Mouse (Mus musculus): ENCODE results near the gene Ggta1. TPM values are rescaled to one million over a fixed set of nuclear protein-coding genes. Genes with fewer than 3 reads are reported as not detected.
A peak's percentile ranks its signal among the peaks of the same experiment; 100 is the strongest.

Gene Ggta1
- polyA plus RNA-seq, 1 experiment from 2014 or later = 14.6 TPM

DNA sequence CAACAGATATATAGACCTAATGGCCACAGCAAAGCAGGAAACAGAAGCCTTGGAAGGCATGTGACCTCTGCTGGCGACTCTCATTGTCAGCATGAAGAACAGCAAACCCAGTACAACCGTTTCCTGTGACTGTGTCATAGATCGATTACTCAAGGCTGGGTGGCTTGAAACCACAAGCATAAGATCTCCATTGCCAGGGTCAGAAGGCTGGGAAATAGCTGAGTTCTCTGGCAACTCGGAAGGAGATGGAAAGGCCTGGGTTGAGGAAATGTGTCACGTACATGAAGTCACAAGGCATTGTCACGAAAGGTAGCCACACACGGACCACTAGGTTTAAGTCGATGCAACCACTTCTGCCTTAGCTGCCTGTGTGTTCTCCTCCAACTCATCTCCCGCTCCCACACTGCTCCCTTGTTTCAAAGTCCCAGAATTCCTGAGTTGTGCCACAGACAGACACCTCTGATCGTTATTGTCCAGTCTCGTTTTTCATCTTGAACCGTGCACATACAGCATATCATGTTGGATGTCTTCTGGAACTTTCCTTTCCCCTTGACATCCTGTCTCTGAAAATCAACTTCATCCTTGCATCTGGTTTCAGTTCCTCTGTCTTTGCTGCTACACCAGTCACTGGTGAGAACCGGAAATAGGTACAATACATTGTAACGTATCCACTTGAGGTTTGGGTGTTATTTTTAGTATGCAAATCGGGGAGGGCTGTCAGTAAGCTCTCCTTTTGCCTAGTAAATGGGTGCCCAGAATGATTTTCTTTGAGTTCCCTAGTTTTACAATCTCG lies 32.7 kb upstream of the Ggta1 start:
- H3K4me2 ChIP-seq (ENCODE audit: low read depth, low read length) = no peak overlapping the region
- no peaks in the 10 kb centered on the region for H3K27me3 ChIP-seq (replicated peaks; ENCODE audit: control insufficient read depth, insufficient read depth, low read length)
- H3K27ac ChIP-seq (ENCODE audit: low read length) = peak overlapping the region; percentile 38
- ATAC-seq = no peak
- no peaks in the 10 kb centered on the region for H3K36me3 ChIP-seq (ENCODE audit: control insufficient read depth, insufficient read depth, low read length)
- 0 out of 2 replicates have a peak, but pooled peaks cover 5% of the 10 kb centered on the region for H3K9me3 ChIP-seq (ENCODE audit: control insufficient read depth, low read length)
- H3K4me1 ChIP-seq (ENCODE audit: control insufficient read depth, insufficient read depth, low read length) = peaks cover 2% of the 10 kb centered on the region
- no peak overlapping the region for H3K4me3 ChIP-seq (ENCODE audit: low read length)
- 78% methylated on average over 16 of the region's 16 CpGs for WGBS
- H3K9ac ChIP-seq (ENCODE audit: low read depth, low read length) = no peak overlapping the region

DNA sequence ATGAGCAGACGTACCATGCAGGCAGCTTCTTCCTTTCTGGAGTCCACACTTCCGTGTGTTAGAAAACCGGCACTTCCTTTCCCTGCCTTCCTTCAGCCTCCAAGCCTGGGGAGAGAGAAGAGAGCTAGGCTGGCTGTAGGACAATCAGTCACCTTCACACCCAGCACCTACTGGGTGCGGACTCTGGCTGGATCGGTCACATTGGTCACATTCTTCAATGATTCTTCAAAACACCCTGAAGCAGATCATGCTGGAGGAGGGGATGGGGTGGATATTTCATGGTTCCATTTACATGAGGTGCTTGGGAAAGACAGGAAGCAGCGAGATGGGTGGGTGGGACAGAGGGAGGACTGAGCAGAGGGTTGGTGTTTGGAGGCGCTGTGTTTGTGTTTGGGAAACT lies 30.5 kb upstream of the Ggta1 start:
- Histone ChIP-seq H3K9ac (ENCODE audit: low read depth, low read length) (no peak overlapping the region), H3K36me3 (ENCODE audit: control insufficient read depth, insufficient read depth, low read length) (no peaks in the 10 kb centered on the region), H3K9me3 (ENCODE audit: control insufficient read depth, low read length) (0 out of 2 replicates have a peak, but pooled peaks cover 5% of the 10 kb centered on the region), H3K27ac (ENCODE audit: low read length) (no peak overlapping the region), H3K4me1 (ENCODE audit: control insufficient read depth, insufficient read depth, low read length) (peaks cover 8% of the 10 kb centered on the region), H3K4me2 (ENCODE audit: low read depth, low read length) (no peak overlapping the region), H3K27me3 (replicated peaks; ENCODE audit: control insufficient read depth, insufficient read depth, low read length) (no peaks in the 10 kb centered on the region), H3K4me3 (ENCODE audit: low read length) (no peak overlapping the region)
- no peak for ATAC-seq
- 85% methylated on average over 7 of the region's 7 CpGs for WGBS

- H3K27ac ChIP-seq (ENCODE audit: low read length) = no peak overlapping the region
- H3K4me1 ChIP-seq (ENCODE audit: control insufficient read depth, insufficient read depth, low read length) = peaks cover 8% of the 10 kb centered on the region
- H3K36me3 ChIP-seq (ENCODE audit: control insufficient read depth, insufficient read depth, low read length) = no peaks in the 10 kb centered on the region
- H3K4me2 ChIP-seq (ENCODE audit: low read depth, low read length) = no peak overlapping the region
- H3K9me3 ChIP-seq (ENCODE audit: control insufficient read depth, low read length) = 0 out of 2 replicates have a peak, but pooled peaks cover 5% of the 10 kb centered on the region
- no peak overlapping the region for H3K9ac ChIP-seq (ENCODE audit: low read depth, low read length)
- H3K27me3 ChIP-seq (replicated peaks; ENCODE audit: control insufficient read depth, insufficient read depth, low read length) = no peaks in the 10 kb centered on the region
- H3K4me3 ChIP-seq (ENCODE audit: low read length) = no peak overlapping the region
- WGBS = 92% methylated on average over 24 of the region's 24 CpGs
- ATAC-seq = no peak
Observed at GRCm38 (mm10) chr2:35491151-35491550, 28.1 kb upstream of the Ggta1 start.

- Histone ChIP-seq H3K27ac (ENCODE audit: low read length) (no peak overlapping the region), H3K36me3 (ENCODE audit: control insufficient read depth, insufficient read depth, low read length) (no peaks in the 10 kb centered on the region), H3K9ac (ENCODE audit: low read depth, low read length) (0 out of 2 replicates have a peak overlapping the region, but pooled peaks have one; percentile 29), H3K27me3 (replicated peaks; ENCODE audit: control insufficient read depth, insufficient read depth, low read length) (no peaks in the 10 kb centered on the region), H3K4me3 (ENCODE audit: low read length) (no peak overlapping the region), H3K9me3 (ENCODE audit: control insufficient read depth, low read length) (0 out of 2 replicates have a peak, but pooled peaks cover 5% of the 10 kb centered on the region), H3K4me2 (ENCODE audit: low read depth, low read length) (peak overlapping the region; percentile 33; the same call in 1 of the 2 replicates), H3K4me1 (ENCODE audit: control insufficient read depth, insufficient read depth, low read length) (peaks cover 8% of the 10 kb centered on the region)
- 26% methylated on average over 17 of the region's 17 CpGs for WGBS
- peak; percentile 60 for ATAC-seq
Observed at GRCm38 (mm10) chr2:35490458-35491111, 27.6 kb upstream of the Ggta1 start.

- Histone ChIP-seq H3K4me2 (ENCODE audit: low read depth, low read length) (no peak overlapping the region), H3K9ac (ENCODE audit: low read depth, low read length) (no peak overlapping the region), H3K36me3 (ENCODE audit: control insufficient read depth, insufficient read depth, low read length) (no peaks in the 10 kb centered on the region), H3K9me3 (ENCODE audit: control insufficient read depth, low read length) (no peaks in the 10 kb centered on the region), H3K4me3 (ENCODE audit: low read length) (no peak overlapping the region), H3K4me1 (ENCODE audit: control insufficient read depth, insufficient read depth, low read length) (peaks cover 8% of the 10 kb centered on the region), H3K27me3 (replicated peaks; ENCODE audit: control insufficient read depth, insufficient read depth, low read length) (no peaks in the 10 kb centered on the region), H3K27ac (ENCODE audit: low read length) (no peak overlapping the region)
- 0 out of 2 replicates have a peak, but pooled peaks have one; percentile 46 for ATAC-seq
- 70% methylated on average over 3 of the region's 3 CpGs for WGBS
Observed at GRCm38 (mm10) chr2:35487700-35488099, 24.7 kb upstream of the Ggta1 start.

- H3K36me3 ChIP-seq (ENCODE audit: control insufficient read depth, insufficient read depth, low read length) = no peaks in the 10 kb centered on the region
- no peaks in the 10 kb centered on the region for H3K9me3 ChIP-seq (ENCODE audit: control insufficient read depth, low read length)
- ATAC-seq = no peak
- no peak overlapping the region for H3K9ac ChIP-seq (ENCODE audit: low read depth, low read length)
- peaks cover 8% of the 10 kb centered on the region for H3K4me1 ChIP-seq (ENCODE audit: control insufficient read depth, insufficient read depth, low read length)
- 38% methylated on average over 5 of the region's 5 CpGs for WGBS
- H3K27me3 ChIP-seq (replicated peaks; ENCODE audit: control insufficient read depth, insufficient read depth, low read length) = no peaks in the 10 kb centered on the region
- H3K4me2 ChIP-seq (ENCODE audit: low read depth, low read length) = no peak overlapping the region
- H3K27ac ChIP-seq (ENCODE audit: low read length) = no peak overlapping the region
- H3K4me3 ChIP-seq (ENCODE audit: low read length) = no peak overlapping the region
Observed at GRCm38 (mm10) chr2:35486981-35487655, 24.1 kb upstream of the Ggta1 start.

DNA sequence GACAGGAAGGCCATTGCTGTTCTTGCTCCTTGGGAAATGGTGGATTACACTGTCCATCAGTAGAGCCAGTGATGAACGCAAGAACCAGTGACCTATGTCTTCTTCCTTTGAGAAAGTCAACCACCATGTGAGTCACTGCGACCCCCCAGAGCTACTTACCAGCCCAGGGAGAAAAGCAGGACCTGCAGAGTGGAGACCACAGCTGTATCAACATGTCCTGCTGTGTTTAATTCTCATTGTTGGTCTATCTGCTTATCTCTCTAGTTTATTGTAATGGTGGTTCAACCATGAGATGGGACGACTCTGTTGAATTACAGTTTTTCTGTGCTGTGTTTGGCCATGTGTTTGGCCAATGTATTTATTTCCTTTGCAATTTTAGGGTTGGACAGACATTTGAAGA lies 21.1 kb upstream of the Ggta1 start:
- no peak overlapping the region for H3K4me3 ChIP-seq (ENCODE audit: low read length)
- H3K4me1 ChIP-seq (ENCODE audit: control insufficient read depth, insufficient read depth, low read length) = 0 out of 2 replicates have a peak, but pooled peaks cover 3% of the 10 kb centered on the region
- H3K9ac ChIP-seq (ENCODE audit: low read depth, low read length) = no peak overlapping the region
- WGBS = 84% methylated on average over 3 of the region's 3 CpGs
- H3K27me3 ChIP-seq (replicated peaks; ENCODE audit: control insufficient read depth, insufficient read depth, low read length) = no peaks in the 10 kb centered on the region
- no peak for ATAC-seq
- no peak overlapping the region for H3K27ac ChIP-seq (ENCODE audit: low read length)
- no peaks in the 10 kb centered on the region for H3K36me3 ChIP-seq (ENCODE audit: control insufficient read depth, insufficient read depth, low read length)
- H3K4me2 ChIP-seq (ENCODE audit: low read depth, low read length) = no peak overlapping the region
- H3K9me3 ChIP-seq (ENCODE audit: control insufficient read depth, low read length) = no peaks in the 10 kb centered on the region

DNA sequence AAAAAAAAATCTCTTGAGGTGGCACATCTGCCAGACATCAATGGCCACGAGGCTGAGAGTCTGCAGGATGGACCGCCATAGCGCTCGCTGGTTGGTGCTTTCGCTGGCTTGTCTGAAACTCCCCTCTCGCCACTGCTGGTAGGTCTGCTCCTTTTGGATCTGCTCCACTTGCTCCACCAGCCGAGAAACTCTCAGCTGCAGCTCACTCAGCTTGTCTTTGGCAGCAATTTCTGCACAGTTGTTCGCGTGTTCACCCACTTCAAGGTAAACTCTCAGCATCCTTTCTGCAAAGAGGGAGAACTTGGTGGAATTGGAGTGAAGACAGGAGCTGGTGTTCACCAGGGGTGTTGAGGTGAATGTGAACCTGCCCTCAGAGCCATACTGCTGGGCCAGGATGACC lies 20.4 kb upstream of the Ggta1 start:
- 88% methylated on average over 9 of the region's 9 CpGs for WGBS

DNA sequence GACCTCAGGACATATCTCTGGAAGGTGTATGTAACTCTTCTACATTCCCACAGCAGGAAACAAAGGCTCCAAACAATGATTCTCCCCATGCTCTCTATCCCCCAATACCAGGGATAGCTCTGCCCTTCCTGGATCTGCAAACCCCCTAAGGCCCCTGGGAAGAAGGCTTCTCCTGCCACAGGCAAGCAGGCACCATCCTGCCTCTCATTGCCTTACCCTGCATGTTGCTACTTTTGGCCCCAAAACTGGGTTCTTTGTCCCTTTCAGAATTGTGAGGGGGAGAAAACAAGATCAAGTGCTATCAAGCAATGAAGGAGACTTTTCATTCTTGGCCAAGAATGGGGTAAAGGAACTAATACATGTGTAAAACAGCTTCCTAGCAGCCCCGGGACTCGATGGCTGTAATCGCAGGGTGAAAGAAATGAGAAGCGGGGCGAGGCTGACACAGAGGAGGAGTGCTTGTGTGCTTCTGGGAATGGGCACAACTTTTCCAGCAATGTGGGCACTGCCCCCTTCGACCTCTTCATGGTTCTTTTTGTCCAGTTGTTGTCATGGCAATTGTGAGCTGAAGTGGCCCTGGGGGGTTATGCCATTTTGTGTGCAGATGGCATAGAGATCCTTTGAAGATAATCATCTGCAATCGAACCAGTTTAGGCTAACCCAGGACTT lies 18.4 kb upstream of the Ggta1 start:
- H3K36me3 ChIP-seq (ENCODE audit: control insufficient read depth, insufficient read depth, low read length) = no peaks in the 10 kb centered on the region
- no peak overlapping the region for H3K27ac ChIP-seq (ENCODE audit: low read length)
- 0 out of 2 replicates have a peak, but pooled peaks cover 3% of the 10 kb centered on the region for H3K4me1 ChIP-seq (ENCODE audit: control insufficient read depth, insufficient read depth, low read length)
- ATAC-seq = no peak
- H3K9ac ChIP-seq (ENCODE audit: low read depth, low read length) = no peak overlapping the region
- no peak overlapping the region for H3K4me3 ChIP-seq (ENCODE audit: low read length)
- H3K9me3 ChIP-seq (ENCODE audit: control insufficient read depth, low read length) = no peaks in the 10 kb centered on the region
- 72% methylated on average over 7 of the region's 7 CpGs for WGBS
- no peaks in the 10 kb centered on the region for H3K27me3 ChIP-seq (replicated peaks; ENCODE audit: control insufficient read depth, insufficient read depth, low read length)
- H3K4me2 ChIP-seq (ENCODE audit: low read depth, low read length) = no peak overlapping the region

More for the DNA sequence above, 20.4 kb upstream of the Ggta1 start:
- Histone ChIP-seq H3K9ac (ENCODE audit: low read depth, low read length) (no peak overlapping the region), H3K9me3 (ENCODE audit: control insufficient read depth, low read length) (no peaks in the 10 kb centered on the region), H3K4me1 (ENCODE audit: control insufficient read depth, insufficient read depth, low read length) (0 out of 2 replicates have a peak, but pooled peaks cover 3% of the 10 kb centered on the region), H3K4me3 (ENCODE audit: low read length) (no peak overlapping the region), H3K27ac (ENCODE audit: low read length) (no peak overlapping the region), H3K36me3 (ENCODE audit: control insufficient read depth, insufficient read depth, low read length) (no peaks in the 10 kb centered on the region), H3K4me2 (ENCODE audit: low read depth, low read length) (no peak overlapping the region), H3K27me3 (replicated peaks; ENCODE audit: control insufficient read depth, insufficient read depth, low read length) (no peaks in the 10 kb centered on the region)
- ATAC-seq = no peak

Measured in intestine, embryonic 16.5 days (tissue).